Comparison of ENCODE assay signal across 8 mouse cellular contexts in genomic region chr2:59438479-59438935, GRCm38 (mm10). TPM values are rescaled to one million over a fixed set of nuclear protein-coding genes. Genes with fewer than 3 reads are reported as not detected.
DNase-seq lines count a peak whose midpoint lies in the region; ATAC-seq lines count a peak whose summit lies in the region.

No protein-coding gene starts in this region.

- 23% methylated on average over 10 of the region's 10 CpGs for WGBS in embryonic facial prominence, embryonic 10.5 days
- WGBS in limb, embryonic 13.5 days: 16% methylated on average over 10 of the region's 10 CpGs
- 16% methylated on average over 10 of the region's 10 CpGs for WGBS in midbrain, embryonic 15.5 days
- WGBS in stomach, embryonic 16.5 days: 9% methylated on average over 10 of the region's 10 CpGs

- H3K9ac ChIP-seq in limb, embryonic 13.5 days: no peak overlapping the region
- no peak overlapping the region for H3K9ac ChIP-seq in midbrain, embryonic 15.5 days
- peak overlapping the region; percentile 60 for H3K9ac ChIP-seq in stomach, embryonic 16.5 days (ENCODE audit: low read length)

- 0 out of 2 replicates have a peak, but pooled peaks cover 15% of the 10 kb centered on the region for H3K27me3 ChIP-seq in embryonic facial prominence, embryonic 10.5 days (replicated peaks; ENCODE audit: low read depth, poor library complexity, severe bottlenecking)
- no peaks in the 10 kb centered on the region for H3K27me3 ChIP-seq in limb, embryonic 13.5 days
- H3K27me3 ChIP-seq in midbrain, embryonic 15.5 days (replicated peaks): 0 out of 2 replicates have a peak, but pooled peaks cover 3% of the 10 kb centered on the region
- H3K27me3 ChIP-seq in stomach, embryonic 16.5 days (ENCODE audit: control insufficient read depth, insufficient read depth, low read length): no peaks in the 10 kb centered on the region

- 0 out of 2 replicates have a peak, but pooled peaks cover 1% of the 10 kb centered on the region for H3K9me3 ChIP-seq in embryonic facial prominence, embryonic 10.5 days
- H3K9me3 ChIP-seq in limb, embryonic 13.5 days: no peaks in the 10 kb centered on the region; the same call in 1 of the 2 replicates
- no peaks in the 10 kb centered on the region for H3K9me3 ChIP-seq in midbrain, embryonic 15.5 days
- H3K9me3 ChIP-seq in stomach, embryonic 16.5 days (replicated peaks; ENCODE audit: control insufficient read depth, low read length): no peaks in the 10 kb centered on the region

- H3K27ac ChIP-seq in embryonic facial prominence, embryonic 10.5 days (replicated peaks): no peak overlapping the region
- H3K27ac ChIP-seq in limb, embryonic 13.5 days: no peak overlapping the region
- H3K27ac ChIP-seq in midbrain, embryonic 15.5 days: no peak overlapping the region
- H3K27ac ChIP-seq in stomach, embryonic 16.5 days (ENCODE audit: low read length): peak overlapping the region; percentile 85

- H3K4me1 ChIP-seq in embryonic facial prominence, embryonic 10.5 days: no peaks in the 10 kb centered on the region
- H3K4me1 ChIP-seq in limb, embryonic 13.5 days: peaks cover 14% of the 10 kb centered on the region
- peaks cover 4% of the 10 kb centered on the region for H3K4me1 ChIP-seq in midbrain, embryonic 15.5 days
- H3K4me1 ChIP-seq in stomach, embryonic 16.5 days (ENCODE audit: control insufficient read depth, insufficient read depth, low read length): peaks cover 6% of the 10 kb centered on the region; the same call in 1 of the 2 replicates

- H3K4me3 ChIP-seq in embryonic facial prominence, embryonic 10.5 days: no peak overlapping the region
- no peak overlapping the region; the same call in 1 of the 2 replicates for H3K4me3 ChIP-seq in limb, embryonic 13.5 days
- H3K4me3 ChIP-seq in midbrain, embryonic 15.5 days: no peak overlapping the region
- H3K4me3 ChIP-seq in stomach, embryonic 16.5 days (replicated peaks; ENCODE audit: low read length): peak overlapping the region; percentile 31

- peak overlapping the region; percentile 44 for H3K4me2 ChIP-seq in limb, embryonic 13.5 days (replicated peaks)
- peak overlapping the region; percentile 33 for H3K4me2 ChIP-seq in midbrain, embryonic 15.5 days
- H3K4me2 ChIP-seq in stomach, embryonic 16.5 days (ENCODE audit: low read depth, low read length): peak overlapping the region; percentile 51

- DNase-seq in CD4-positive, CD25-positive, alpha-beta regulatory T cell, adult 2 months (ENCODE audit: low read depth, low spot score): peak; percentile 80
- peak; percentile 69 for DNase-seq in adrenal gland, postnatal 14 days
- peak; percentile 51 for DNase-seq in embryonic facial prominence, embryonic 10.5 days (ENCODE audit: low spot score)
- DNase-seq in heart, adult 9 months (ENCODE audit: low spot score in 2 of 2): peak; percentile 76 to 86
- DNase-seq in kidney, adult 9 months: peak; percentile 85

- H3K36me3 ChIP-seq in embryonic facial prominence, embryonic 10.5 days (replicated peaks): no peaks in the 10 kb centered on the region
- H3K36me3 ChIP-seq in limb, embryonic 13.5 days: no peaks in the 10 kb centered on the region
- H3K36me3 ChIP-seq in midbrain, embryonic 15.5 days (replicated peaks): no peaks in the 10 kb centered on the region
- no peaks in the 10 kb centered on the region for H3K36me3 ChIP-seq in stomach, embryonic 16.5 days (ENCODE audit: control insufficient read depth, insufficient read depth, low read length)

- ATAC-seq in limb, embryonic 13.5 days (ENCODE audit: low FRiP score, low read depth): peak; percentile 75; the same call in 1 of the 2 replicates
- peak; percentile 72; the same call in 1 of the 2 replicates for ATAC-seq in midbrain, embryonic 15.5 days (replicated peaks)
- ATAC-seq in stomach, embryonic 16.5 days (ENCODE audit: insufficient read depth, low FRiP score): peak; percentile 70

RNA-seq across cellular contexts. Expression of gene Dapl1, which starts 45.9 kb away (rescaled TPM):
- total RNA-seq in adrenal gland, postnatal 14 days (2021): 8.9 TPM in 1 of 2 replicates, not detected in the other
- polyA plus RNA-seq in embryonic facial prominence, embryonic 10.5 days (2016; fragmentation: Nextera tagmentation; extraction: Ambion mirVana): 8.5 and 11.3 TPM in 2 replicates
- polyA plus RNA-seq in limb, embryonic 13.5 days (2015; fragmentation: Nextera tagmentation; extraction: Ambion mirVana): 1.2 and 1.7 TPM in 2 replicates
- polyA plus RNA-seq in midbrain, embryonic 15.5 days (2015; fragmentation: Nextera tagmentation; extraction: Ambion mirVana): 0.86 and 1.3 TPM in 2 replicates
- 85.4 and 111 TPM in 2 replicates for polyA plus RNA-seq in stomach, embryonic 16.5 days (2015; fragmentation: Nextera tagmentation; extraction: Ambion mirVana)
